Mouse (Mus musculus): ENCODE results near the gene Clrn3. TPM values are rescaled to one million over a fixed set of nuclear protein-coding genes. Genes with fewer than 3 reads are reported as not detected.

Clrn3 gene
- total and polyA plus RNA-seq, 3 experiments = not detected

DNA sequence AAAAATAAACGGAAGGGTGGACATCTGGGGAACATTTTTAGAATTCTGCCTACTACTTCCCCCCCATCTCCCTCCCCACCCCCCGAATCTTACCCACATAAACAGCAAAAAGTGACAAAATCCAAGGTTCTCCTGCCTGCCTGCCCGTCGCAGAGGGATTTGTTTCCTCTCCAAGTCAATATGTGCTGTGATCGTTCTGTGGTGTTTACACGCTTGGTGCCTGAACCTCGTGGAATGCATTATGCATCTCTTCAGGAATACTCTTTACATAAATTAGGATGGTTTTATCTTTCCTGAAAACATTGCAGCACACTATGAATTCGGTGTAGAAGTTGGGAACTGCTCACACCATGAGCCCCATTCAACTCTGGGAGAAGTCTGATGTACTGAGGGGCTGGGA, 35.6 kb upstream of the Clrn3 start:
- Histone ChIP-seq H3K27ac (ENCODE audit: insufficient read depth, low read depth) (no peak overlapping the region), H3K9me3 (replicated peaks; ENCODE audit: low read length) (no peaks in the 10 kb centered on the region), H3K4me1 (ENCODE audit: control insufficient read depth in 1 of 2, insufficient read depth in 2 of 2) (no peaks in the 10 kb centered on the region), H3K36me3 (replicated peaks in 1 of 2; ENCODE audit: control insufficient read depth in 1 of 2, insufficient read depth in 1 of 2, low read length in 1 of 2) (no peaks in the 10 kb centered on the region), H3K4me3 (replicated peaks in 1 of 3; ENCODE audit: low read depth in 2 of 3, low read length in 2 of 3, poor library complexity in 1 of 3) (no peak overlapping the region), H3K79me2 (replicated peaks; ENCODE audit: control insufficient read depth, extremely low read depth, insufficient read depth, poor library complexity, severe bottlenecking) (no peaks in the 10 kb centered on the region), H3K4me2 (ENCODE audit: insufficient read depth, low read depth, poor library complexity, severe bottlenecking) (no peak overlapping the region), H3K9ac (ENCODE audit: insufficient read depth, low read depth) (no peak overlapping the region), H3K27me3 (replicated peaks) (no peaks in the 10 kb centered on the region)
- no peak for DNase-seq (ENCODE audit: extremely low read depth)
- dilution Hi-C loops (cut with MboI; ENCODE audit: extremely low pct_ligation_motif_present, extremely low pct_unique_long_range_greater_than_20kb, low sequenced_read_pairs) (no loop called here), in situ Hi-C loops (cut with MboI; ENCODE audit: low pct_ligation_motif_present, low pct_unique_long_range_greater_than_20kb, low sequenced_read_pairs) (no loop called here)
- no peak for TF ChIP-seq MXI1 (IDR thresholded peaks at IDR 0.05; ENCODE audit: low read depth, low read length)

DNA sequence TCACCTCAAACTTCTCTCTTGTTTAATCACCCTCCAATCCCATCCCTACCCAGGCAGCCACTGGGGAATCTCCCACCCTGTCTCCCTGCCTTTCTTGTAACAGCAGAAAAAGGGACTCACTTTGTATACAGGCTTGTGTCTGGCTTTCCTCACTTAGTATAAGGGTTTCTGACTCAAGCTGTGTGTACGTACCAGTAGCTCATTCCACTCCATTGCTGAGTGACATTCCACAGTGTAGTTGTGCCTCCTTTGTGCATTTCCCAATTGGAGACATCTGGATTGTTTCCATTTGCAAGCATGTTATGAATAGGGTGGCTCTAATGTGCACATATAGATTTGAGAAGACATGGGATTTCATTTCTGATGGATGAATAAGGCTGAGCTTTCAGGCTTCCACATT, 31.8 kb upstream of the Clrn3 start:
- no peak for DNase-seq (ENCODE audit: extremely low read depth)
- peaks cover 9 to 25% of the 10 kb centered on the region in 2 experiments for H3K4me1 ChIP-seq (ENCODE audit: control insufficient read depth in 1 of 2, insufficient read depth in 2 of 2)
- H3K27ac ChIP-seq (ENCODE audit: insufficient read depth, low read depth) = no peak overlapping the region
- H3K9ac ChIP-seq (ENCODE audit: insufficient read depth, low read depth) = no peak overlapping the region
- no peaks in the 10 kb centered on the region for H3K79me2 ChIP-seq (replicated peaks; ENCODE audit: control insufficient read depth, extremely low read depth, insufficient read depth, poor library complexity, severe bottlenecking)
- H3K4me3 ChIP-seq (replicated peaks in 1 of 3; ENCODE audit: low read depth in 2 of 3, low read length in 2 of 3, poor library complexity in 1 of 3) = no peak overlapping the region
- dilution Hi-C loops (cut with MboI; ENCODE audit: extremely low pct_ligation_motif_present, extremely low pct_unique_long_range_greater_than_20kb, low sequenced_read_pairs) = no loop called here
- TF ChIP-seq MYC (IDR thresholded peaks at IDR 0.05; ENCODE audit: low read depth, low read length) = no peak
- TF ChIP-seq KAT2A (IDR thresholded peaks at IDR 0.05; ENCODE audit: insufficient replicate concordance, low read length) = no peak
- TF ChIP-seq MAZ (IDR thresholded peaks at IDR 0.05; ENCODE audit: low read depth, low read length) = no peak
- TF ChIP-seq TCF12 (IDR thresholded peaks at IDR 0.05; ENCODE audit: low read depth, low read length) = no peak
- TF ChIP-seq SIN3A (IDR thresholded peaks at IDR 0.05; ENCODE audit: low read length) = no peak
- no peak for TF ChIP-seq ZMIZ1 (IDR thresholded peaks at IDR 0.05; ENCODE audit: low read depth, low read length)
- no peaks in the 10 kb centered on the region for H3K9me3 ChIP-seq (replicated peaks; ENCODE audit: low read length)
- no peaks in the 10 kb centered on the region for H3K36me3 ChIP-seq (replicated peaks in 1 of 2; ENCODE audit: control insufficient read depth in 1 of 2, insufficient read depth in 1 of 2, low read length in 1 of 2)
- H3K27me3 ChIP-seq (replicated peaks) = no peaks in the 10 kb centered on the region
- H3K4me2 ChIP-seq (ENCODE audit: insufficient read depth, low read depth, poor library complexity, severe bottlenecking) = no peak overlapping the region
- in situ Hi-C loops (cut with MboI; ENCODE audit: low pct_ligation_motif_present, low pct_unique_long_range_greater_than_20kb, low sequenced_read_pairs) = no loop called here

- H3K4me1 ChIP-seq (ENCODE audit: control insufficient read depth in 1 of 2, insufficient read depth in 2 of 2) = peaks cover 9 to 31% of the 10 kb centered on the region in 2 experiments
- dilution Hi-C loops (cut with MboI; ENCODE audit: extremely low pct_ligation_motif_present, extremely low pct_unique_long_range_greater_than_20kb, low sequenced_read_pairs) (no loop called here), in situ Hi-C loops (cut with MboI; ENCODE audit: low pct_ligation_motif_present, low pct_unique_long_range_greater_than_20kb, low sequenced_read_pairs) (no loop called here)
- no peaks in the 10 kb centered on the region for H3K27me3 ChIP-seq (replicated peaks)
- peak; percentile 6 for DNase-seq (ENCODE audit: extremely low read depth)
- no peaks in the 10 kb centered on the region for H3K9me3 ChIP-seq (replicated peaks; ENCODE audit: low read length)
- H3K36me3 ChIP-seq (replicated peaks in 1 of 2; ENCODE audit: control insufficient read depth in 1 of 2, insufficient read depth in 1 of 2, low read length in 1 of 2) = no peaks in the 10 kb centered on the region
- no peak overlapping the region for H3K9ac ChIP-seq (ENCODE audit: insufficient read depth, low read depth)
- TF ChIP-seq RAD21 (IDR thresholded peaks at IDR 0.05; ENCODE audit: low read depth, low read length) = no peak
- peak; percentile 18; the same call in 1 of the 2 replicates for TF ChIP-seq MEF2A (IDR thresholded peaks at IDR 0.05; ENCODE audit: borderline replicate concordance, low read depth, low read length)
- no peaks in the 10 kb centered on the region for H3K79me2 ChIP-seq (replicated peaks; ENCODE audit: control insufficient read depth, extremely low read depth, insufficient read depth, poor library complexity, severe bottlenecking)
- H3K27ac ChIP-seq (ENCODE audit: insufficient read depth, low read depth) = no peak overlapping the region
- H3K4me2 ChIP-seq (ENCODE audit: insufficient read depth, low read depth, poor library complexity, severe bottlenecking) = no peak overlapping the region
- no peak overlapping the region for H3K4me3 ChIP-seq (replicated peaks in 1 of 3; ENCODE audit: low read depth in 2 of 3, low read length in 2 of 3, poor library complexity in 1 of 3)
These were observed 28.4 kb upstream of the Clrn3 start for GRCm38 (mm10) chr7:135556663-135557402.
